Mouse (Mus musculus) liver, adult 2 months (tissue): ENCODE measurements around the gene Epn3.

ENCODE experiments used
- CTCF ChIP-seq: fragments of 200-500 bp; IDR thresholded peaks from 2 replicates; pipeline ENCODE4 v1.5.1; 2011; ENCODE audit warnings: low read depth, low read length, control low read depth
- POLR2A ChIP-seq: fragments of 200-500 bp; IDR thresholded peaks from 2 replicates; pipeline ENCODE4 v1.6.1; 2011; ENCODE audit warnings: low read length, control low read depth; ENCODE audit not compliant: insufficient read depth; ENCODE audit errors: extremely low read depth

DNA sequence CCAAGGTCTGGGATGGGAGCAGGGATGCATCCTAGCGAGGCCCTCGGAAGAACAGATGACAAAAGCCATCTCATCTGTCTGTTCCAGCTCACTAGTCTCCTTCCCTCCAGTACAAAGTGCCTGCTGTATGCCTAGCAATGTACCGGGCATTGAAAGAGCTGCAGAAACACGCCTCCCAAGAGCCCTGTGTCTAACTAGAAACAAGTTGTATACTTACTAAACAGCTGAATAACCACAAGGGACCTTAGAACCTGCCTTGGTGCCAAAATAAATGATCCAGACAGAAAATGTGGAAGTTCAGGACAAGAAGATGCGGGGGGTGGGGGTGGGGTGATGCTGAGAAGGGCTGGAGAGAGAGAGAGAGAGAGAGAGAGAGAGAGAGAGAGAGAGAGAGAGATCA lies 54.9 kb downstream of the Epn3 start:
- TF ChIP-seq CTCF (no peak), POLR2A (no peak)
